ENCODE assay signal across 24 mouse cellular contexts in the genomic region with DNA sequence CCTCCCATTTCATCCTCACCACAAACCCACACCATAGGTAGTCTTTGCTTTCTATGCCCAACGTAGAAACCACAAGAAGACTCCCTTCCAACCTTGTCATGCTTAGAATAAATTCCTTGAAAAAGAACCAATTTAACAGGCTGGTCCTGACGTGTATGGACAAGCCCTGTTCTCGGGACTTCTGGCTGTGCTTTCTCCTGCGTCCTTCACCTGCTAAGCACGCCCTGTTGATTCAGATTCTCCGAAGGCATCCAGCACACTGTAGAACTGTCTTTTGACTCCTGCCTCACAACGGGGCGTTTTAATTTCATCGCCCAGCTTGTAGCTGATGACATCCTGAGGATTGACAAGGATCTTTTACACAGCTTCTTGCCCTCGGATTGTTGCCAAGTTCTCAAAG. TPM values are rescaled to one million over a fixed set of nuclear protein-coding genes. Genes with fewer than 3 reads are reported as not detected.
DNase-seq lines count a peak whose midpoint lies in the region; ATAC-seq and TF ChIP-seq lines count a peak whose summit lies in the region.
"Had no signal": no experiment of that assay in that cellular context is flagged by ENCODE, and none has a peak within 500 bp of the region (broad histone marks: within the 10 kb centered on the region; RNA-seq: fewer than 3 reads in every experiment).

No protein-coding gene starts in this region.

- no peak overlapping the region for H3K27ac ChIP-seq in embryonic facial prominence, embryonic 14.5 days (replicated peaks; ENCODE audit: low read depth, low read length)
- no peak overlapping the region for H3K27ac ChIP-seq in embryonic facial prominence, embryonic 10.5 days (replicated peaks)
- H3K27ac ChIP-seq in heart, adult 2 months = no peak overlapping the region
- peak overlapping the region; percentile 53; the same call in 1 of the 2 replicates for H3K27ac ChIP-seq in hindbrain, embryonic 13.5 days
- no peak overlapping the region for H3K27ac ChIP-seq in hindbrain, postnatal 0 days
- H3K27ac ChIP-seq in limb, embryonic 10.5 days = peak overlapping the region; percentile 86
- H3K27ac ChIP-seq: embryonic facial prominence, embryonic 15.5 days; heart, embryonic 15.5 days had no signal

- TF ChIP-seq CTCF in heart, adult 2 months (IDR thresholded peaks at IDR 0.05) = no peak
- no peak for TF ChIP-seq CTCF in hindbrain, postnatal 0 days (IDR thresholded peaks at IDR 0.05; ENCODE audit: low read depth)

- no peaks in the 10 kb centered on the region for H3K79me2 ChIP-seq in heart, adult 2 months (replicated peaks; ENCODE audit: control insufficient read depth, insufficient read depth, low read length)

- no peak overlapping the region for H3K9ac ChIP-seq in embryonic facial prominence, embryonic 14.5 days (ENCODE audit: low read depth, low read length)
- H3K9ac ChIP-seq in heart, adult 2 months (ENCODE audit: low read depth, low read length) = no peak overlapping the region
- H3K9ac ChIP-seq in hindbrain, embryonic 13.5 days = no peak overlapping the region
- H3K9ac ChIP-seq in hindbrain, postnatal 0 days (replicated peaks; ENCODE audit: low read length) = no peak overlapping the region
- H3K9ac ChIP-seq: embryonic facial prominence, embryonic 15.5 days; heart, embryonic 12.5 days; heart, embryonic 15.5 days had no signal

- no peaks in the 10 kb centered on the region; the same call in 1 of the 2 replicates for H3K4me1 ChIP-seq in embryonic facial prominence, embryonic 14.5 days (ENCODE audit: control insufficient read depth, insufficient read depth, low read length)
- peaks cover 35% of the 10 kb centered on the region for H3K4me1 ChIP-seq in embryonic facial prominence, embryonic 10.5 days
- H3K4me1 ChIP-seq in heart, adult 2 months (ENCODE audit: control insufficient read depth, insufficient read depth, low read length) = no peaks in the 10 kb centered on the region
- H3K4me1 ChIP-seq in hindbrain, embryonic 13.5 days (replicated peaks) = peaks cover 28% of the 10 kb centered on the region
- no peaks in the 10 kb centered on the region for H3K4me1 ChIP-seq in hindbrain, postnatal 0 days (ENCODE audit: insufficient read depth, low read length)
- peaks cover 58% of the 10 kb centered on the region for H3K4me1 ChIP-seq in limb, embryonic 10.5 days

- no peak overlapping the region for H3K4me2 ChIP-seq in embryonic facial prominence, embryonic 14.5 days (ENCODE audit: low read depth, low read length)
- no peak overlapping the region for H3K4me2 ChIP-seq in hindbrain, embryonic 13.5 days
- H3K4me2 ChIP-seq in hindbrain, postnatal 0 days (ENCODE audit: low read depth, low read length) = no peak overlapping the region
- H3K4me2 ChIP-seq: embryonic facial prominence, embryonic 15.5 days; heart, embryonic 12.5 days; heart, embryonic 15.5 days had no signal

- no peak for TF ChIP-seq EP300 in heart, adult 2 months (IDR thresholded peaks at IDR 0.05; ENCODE audit: insufficient read depth, low read depth, low read length)

- peak; percentile 53 for DNase-seq in embryonic facial prominence, embryonic 14.5 days (ENCODE audit: low spot score)
- DNase-seq in embryonic facial prominence, embryonic 10.5 days (ENCODE audit: low spot score) = no peak
- peak; percentile 66 for DNase-seq in heart, adult 11 months
- no peak for DNase-seq in heart, adult 2 months
- DNase-seq in hindbrain, postnatal 0 days (ENCODE audit: low spot score) = no peak
- DNase-seq in limb, embryonic 10.5 days (ENCODE audit: low spot score) = no peak
- DNase-seq: adrenal gland, adult 8-10 months; adrenal gland, postnatal 25 days; cerebellum, adult 11-12 months; cerebellum, adult 8-10 months; cerebellum, postnatal 36 days; gastrocnemius, postnatal 25 days; heart, postnatal 10 days; heart, postnatal 4 days; kidney, adult 11 months; kidney, adult 8-10 months had no signal

- intact Hi-C loops in heart, adult 2 months (cut with DNase I) = no loop called here

- 53% methylated on average over 10 of the region's 10 CpGs for WGBS in embryonic facial prominence, embryonic 14.5 days
- WGBS in embryonic facial prominence, embryonic 10.5 days = 75% methylated on average over 10 of the region's 10 CpGs
- 73% methylated on average over 10 of the region's 10 CpGs for whole genome bisulfite sequencing in heart, adult 2 months
- WGBS in hindbrain, embryonic 13.5 days = 81% methylated on average over 10 of the region's 10 CpGs
- 53% methylated on average over 10 of the region's 10 CpGs for WGBS in hindbrain, postnatal 0 days
- WGBS in limb, embryonic 10.5 days = 87% methylated on average over 10 of the region's 10 CpGs

- H3K27me3 ChIP-seq in embryonic facial prominence, embryonic 14.5 days (replicated peaks; ENCODE audit: control insufficient read depth, insufficient read depth, low read length) = no peaks in the 10 kb centered on the region
- no peaks in the 10 kb centered on the region for H3K27me3 ChIP-seq in embryonic facial prominence, embryonic 10.5 days (replicated peaks; ENCODE audit: low read depth, poor library complexity, severe bottlenecking)
- H3K27me3 ChIP-seq in heart, adult 2 months (ENCODE audit: control insufficient read depth, insufficient read depth, low read length) = no peaks in the 10 kb centered on the region
- no peaks in the 10 kb centered on the region for H3K27me3 ChIP-seq in hindbrain, embryonic 13.5 days
- no peaks in the 10 kb centered on the region for H3K27me3 ChIP-seq in hindbrain, postnatal 0 days (ENCODE audit: insufficient read depth, low read length)
- H3K27me3 ChIP-seq in limb, embryonic 10.5 days (ENCODE audit: low read depth, poor library complexity, severe bottlenecking) = peaks cover 24% of the 10 kb centered on the region; the same call in 1 of the 2 replicates
- H3K27me3 ChIP-seq: embryonic facial prominence, embryonic 15.5 days; heart, embryonic 12.5 days; heart, embryonic 15.5 days had no signal

- no peaks in the 10 kb centered on the region for H3K36me3 ChIP-seq in embryonic facial prominence, embryonic 14.5 days (ENCODE audit: control insufficient read depth, insufficient read depth, low read length)
- H3K36me3 ChIP-seq in embryonic facial prominence, embryonic 10.5 days (replicated peaks) = no peaks in the 10 kb centered on the region
- H3K36me3 ChIP-seq in heart, adult 2 months (ENCODE audit: control insufficient read depth, insufficient read depth, low read length) = no peaks in the 10 kb centered on the region
- H3K36me3 ChIP-seq in hindbrain, embryonic 13.5 days = 0 out of 2 replicates have a peak, but pooled peaks cover 3% of the 10 kb centered on the region
- no peaks in the 10 kb centered on the region for H3K36me3 ChIP-seq in hindbrain, postnatal 0 days (ENCODE audit: insufficient read depth, low read length)
- H3K36me3 ChIP-seq in limb, embryonic 10.5 days = no peaks in the 10 kb centered on the region
- H3K36me3 ChIP-seq: embryonic facial prominence, embryonic 15.5 days; heart, embryonic 15.5 days had no signal

- no peaks in the 10 kb centered on the region for H3K9me3 ChIP-seq in embryonic facial prominence, embryonic 14.5 days (ENCODE audit: control insufficient read depth, low read length)
- H3K9me3 ChIP-seq in embryonic facial prominence, embryonic 10.5 days = no peaks in the 10 kb centered on the region
- H3K9me3 ChIP-seq in hindbrain, embryonic 13.5 days = no peaks in the 10 kb centered on the region
- no peaks in the 10 kb centered on the region for H3K9me3 ChIP-seq in hindbrain, postnatal 0 days (ENCODE audit: low read length)
- H3K9me3 ChIP-seq in limb, embryonic 10.5 days (replicated peaks) = no peaks in the 10 kb centered on the region
- H3K9me3 ChIP-seq: embryonic facial prominence, embryonic 15.5 days; heart, embryonic 12.5 days; heart, embryonic 15.5 days had no signal

- TF ChIP-seq POLR2A in heart, adult 2 months (IDR thresholded peaks at IDR 0.05; ENCODE audit: insufficient read depth, low read depth, low read length) = no peak

- ATAC-seq in embryonic facial prominence, embryonic 14.5 days (ENCODE audit: low read depth) = peak; percentile 66; the same call in 1 of the 2 replicates
- ATAC-seq in hindbrain, embryonic 13.5 days (ENCODE audit: low FRiP score) = no peak
- no peak for ATAC-seq in hindbrain, postnatal 0 days
- ATAC-seq: activated CD4-positive, CD25-positive, alpha-beta regulatory T cell, adult 4 months; forebrain, embryonic 14.5 days; inflammation-experienced regulatory T-cells, adult 6 months had no signal

- no peak overlapping the region for H3K4me3 ChIP-seq in embryonic facial prominence, embryonic 14.5 days (ENCODE audit: low read depth, low read length)
- H3K4me3 ChIP-seq in embryonic facial prominence, embryonic 10.5 days = no peak overlapping the region
- H3K4me3 ChIP-seq in heart, adult 2 months = no peak overlapping the region
- no peak overlapping the region for H3K4me3 ChIP-seq in hindbrain, embryonic 13.5 days
- no peak overlapping the region for H3K4me3 ChIP-seq in hindbrain, postnatal 0 days (ENCODE audit: low read length)
- H3K4me3 ChIP-seq in limb, embryonic 10.5 days = no peak overlapping the region
- H3K4me3 ChIP-seq: embryonic facial prominence, embryonic 15.5 days; heart, embryonic 12.5 days; heart, embryonic 15.5 days had no signal

RNA-seq across cellular contexts. Expression of a gene that starts 52.7 kb away (rescaled TPM):
- 1.1 and 1.6 TPM in 2 replicates for polyA plus RNA-seq in embryonic facial prominence, embryonic 14.5 days (2014; fragmentation: Nextera tagmentation; extraction: Ambion mirVana)
- polyA plus RNA-seq in embryonic facial prominence, embryonic 10.5 days (2016; fragmentation: Nextera tagmentation; extraction: Ambion mirVana) = 0.89 and 1.1 TPM in 2 replicates
- total RNA-seq in heart, adult 2 months (2021) = under 1 TPM; 0.09 to 0.10 TPM
- polyA plus RNA-seq in heart, adult 2 months (2012; rRNA removed) = 0.18 TPM in 1 of 2 replicates, not detected in the other
- polyA plus RNA-seq in hindbrain, embryonic 13.5 days (2015; fragmentation: Nextera tagmentation; extraction: Ambion mirVana) = 0.98 and 1.2 TPM in 2 replicates
- 0.99 and 2.1 TPM in 2 replicates for total RNA-seq in hindbrain, postnatal 0 days (2014; rRNA removed)
- 1.2 and 1.4 TPM in 2 replicates for polyA plus RNA-seq in hindbrain, postnatal 0 days (2015; fragmentation: Nextera tagmentation; extraction: Ambion mirVana)
- 0.81 and 1.3 TPM in 2 replicates for polyA plus RNA-seq in limb, embryonic 10.5 days (2016; fragmentation: Nextera tagmentation; extraction: Ambion mirVana)
- total RNA-seq: gastrocnemius, adult 8-10 months had no signal
- polyA plus RNA-seq: activated CD4-positive, CD25-positive, alpha-beta regulatory T cell, adult 4 months; inflammation-experienced regulatory T-cells, adult 6 months had no signal

Comparison
In these comparisons a context has a peak if more than half of its experiments do, and no peak if none do; other contexts are left out.
1. DNase-seq: peak in embryonic facial prominence, embryonic 14.5 days (single experiment) and heart, adult 11 months (single experiment); none in embryonic facial prominence, embryonic 10.5 days (single experiment), heart, adult 2 months (0 of 2), hindbrain, postnatal 0 days (single experiment) and limb, embryonic 10.5 days (single experiment).
2. H3K27ac ChIP-seq: peak in hindbrain, embryonic 13.5 days (single experiment) and limb, embryonic 10.5 days (single experiment); none in embryonic facial prominence, embryonic 14.5 days (single experiment), embryonic facial prominence, embryonic 10.5 days (single experiment), heart, adult 2 months (single experiment) and hindbrain, postnatal 0 days (single experiment).